Comparison of ENCODE assay signal across 7 mouse cellular contexts in the genomic region with DNA sequence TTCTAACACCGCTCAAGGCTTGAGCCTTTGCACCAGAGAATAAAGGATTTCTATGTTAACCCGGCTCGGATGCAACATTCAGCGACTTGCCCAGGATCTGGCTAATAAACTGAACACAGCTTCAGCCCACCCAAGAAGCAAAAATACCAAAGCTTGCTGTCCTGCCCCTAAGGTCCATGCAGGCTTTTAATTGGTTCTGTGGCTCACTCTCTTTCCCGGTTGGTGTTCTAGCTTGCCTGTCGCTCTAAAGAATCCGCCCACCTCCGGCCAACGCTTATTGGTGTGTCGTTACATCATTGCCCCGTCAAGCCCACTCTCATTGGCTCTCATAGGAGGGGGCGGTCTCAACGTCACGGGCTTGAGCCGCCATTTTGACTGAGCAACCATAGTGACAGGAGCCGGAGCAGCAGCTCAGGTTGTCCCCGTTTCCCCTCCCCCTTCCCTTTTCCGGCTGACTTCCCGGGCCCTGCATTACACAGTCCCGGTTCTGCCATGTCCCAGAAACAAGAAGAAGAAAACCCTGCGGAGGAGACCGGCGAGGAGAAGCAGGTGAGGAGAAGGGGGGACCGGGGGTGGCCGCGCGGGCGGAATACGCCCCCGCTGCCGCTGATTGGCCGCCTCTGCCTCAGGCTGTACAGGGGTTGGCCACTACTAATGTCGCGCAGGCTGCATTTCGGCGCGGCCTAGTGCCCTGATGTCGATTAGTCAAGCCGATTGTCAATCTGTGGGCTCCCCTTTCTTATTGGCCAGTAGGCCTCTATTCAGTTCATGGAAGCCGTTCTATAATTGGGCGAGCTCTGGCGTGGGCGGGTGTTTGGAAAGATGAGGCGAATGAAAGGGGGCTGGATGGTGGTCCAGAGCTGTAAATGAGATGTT. TPM values are rescaled to one million over a fixed set of nuclear protein-coding genes. Genes with fewer than 3 reads are reported as not detected.
A peak's percentile ranks its signal among the peaks of the same experiment; 100 is the strongest.
DNase-seq lines count a peak whose midpoint lies in the region; ATAC-seq lines count a peak whose summit lies in the region.

A gene (plus strand): TSS at position 366 of the 876 bp plus-strand sequence.

- under 1% methylated on average over 44 of the region's 44 CpGs for WGBS in embryonic facial prominence, embryonic 11.5 days
- under 1% methylated on average over 44 of the region's 44 CpGs for WGBS in limb, embryonic 10.5 days
- under 1% methylated on average over 44 of the region's 44 CpGs for WGBS in midbrain, embryonic 13.5 days

- no peaks in the 10 kb centered on the region for H3K9me3 ChIP-seq in embryonic facial prominence, embryonic 11.5 days (replicated peaks; ENCODE audit: control insufficient read depth, low read length)
- no peaks in the 10 kb centered on the region for H3K9me3 ChIP-seq in limb, embryonic 10.5 days (replicated peaks)
- no peaks in the 10 kb centered on the region for H3K9me3 ChIP-seq in midbrain, embryonic 13.5 days

- H3K9ac ChIP-seq in embryonic facial prominence, embryonic 11.5 days (replicated peaks; ENCODE audit: low read length) = peak within 1 kb of the TSS; percentile 67
- peak within 1 kb of the TSS; percentile 66 for H3K9ac ChIP-seq in midbrain, embryonic 13.5 days (replicated peaks)

- H3K4me1 ChIP-seq in embryonic facial prominence, embryonic 11.5 days (ENCODE audit: control insufficient read depth, insufficient read depth, low read length) = no peaks in the 10 kb centered on the region; the same call in 1 of the 2 replicates
- peaks cover 23% of the 10 kb centered on the region for H3K4me1 ChIP-seq in limb, embryonic 10.5 days
- H3K4me1 ChIP-seq in midbrain, embryonic 13.5 days (replicated peaks) = peaks cover 29% of the 10 kb centered on the region

- no peaks in the 10 kb centered on the region for H3K27me3 ChIP-seq in embryonic facial prominence, embryonic 11.5 days (ENCODE audit: control insufficient read depth, insufficient read depth, low read length)
- H3K27me3 ChIP-seq in limb, embryonic 10.5 days (ENCODE audit: low read depth, poor library complexity, severe bottlenecking) = no peaks in the 10 kb centered on the region
- H3K27me3 ChIP-seq in midbrain, embryonic 13.5 days = no peaks in the 10 kb centered on the region

- peak; percentile 99 for ATAC-seq in embryonic facial prominence, embryonic 11.5 days (replicated peaks; ENCODE audit: insufficient number of reproducible peaks, low FRiP score, low TSS enrichment, low read depth)
- ATAC-seq in granulocyte monocyte progenitor cell, adult 5-6 weeks (replicated peaks; ENCODE audit: poor library complexity, severe bottlenecking) = peak; percentile 94
- ATAC-seq in midbrain, embryonic 13.5 days = peak; percentile 99

- peaks cover 8% of the 10 kb centered on the region for H3K36me3 ChIP-seq in embryonic facial prominence, embryonic 11.5 days (replicated peaks; ENCODE audit: control insufficient read depth, insufficient read depth, low read depth, low read length)
- H3K36me3 ChIP-seq in limb, embryonic 10.5 days = peaks cover 43% of the 10 kb centered on the region
- peaks cover 42% of the 10 kb centered on the region for H3K36me3 ChIP-seq in midbrain, embryonic 13.5 days

- peak within 1 kb of the TSS; percentile 62; the same call in 1 of the 2 replicates for H3K27ac ChIP-seq in embryonic facial prominence, embryonic 11.5 days (replicated peaks; ENCODE audit: low read depth, low read length)
- H3K27ac ChIP-seq in limb, embryonic 10.5 days = peak within 1 kb of the TSS; percentile 92
- H3K27ac ChIP-seq in midbrain, embryonic 13.5 days = peak within 1 kb of the TSS; percentile 87

- H3K4me3 ChIP-seq in embryonic facial prominence, embryonic 11.5 days (ENCODE audit: low read depth, low read length) = peak within 1 kb of the TSS; percentile 62
- peak within 1 kb of the TSS; percentile 71 for H3K4me3 ChIP-seq in limb, embryonic 10.5 days
- H3K4me3 ChIP-seq in midbrain, embryonic 13.5 days (replicated peaks) = peak within 1 kb of the TSS; percentile 61

- H3K4me2 ChIP-seq in embryonic facial prominence, embryonic 11.5 days (ENCODE audit: low read depth, low read length) = peak within 1 kb of the TSS; percentile 48
- H3K4me2 ChIP-seq in midbrain, embryonic 13.5 days (replicated peaks) = peak within 1 kb of the TSS; percentile 74

- DNase-seq in adrenal gland, postnatal 14 days = peak; percentile 98
- peak; percentile 100 for DNase-seq in embryonic facial prominence, embryonic 11.5 days (ENCODE audit: low spot score)
- peak; percentile 99 for DNase-seq in kidney, adult 11 months
- DNase-seq in limb, embryonic 10.5 days (ENCODE audit: low spot score) = peak; percentile 93
- DNase-seq in spleen, adult 12 weeks (ENCODE audit: low spot score) = peak; percentile 97

RNA-seq across cellular contexts. Expression of the gene that starts here (rescaled TPM):
- 72.6 and 74.5 TPM in 2 replicates for total RNA-seq in adrenal gland, postnatal 14 days (2021)
- polyA plus RNA-seq in embryonic facial prominence, embryonic 11.5 days (2014; fragmentation: Nextera tagmentation; extraction: Ambion mirVana) = 69.7 and 79.4 TPM in 2 replicates
- 44.2 and 44.3 TPM in 2 replicates for total RNA-seq in granulocyte monocyte progenitor cell, adult 5-6 weeks (2014; fragmentation: Nextera tagmentation)
- total RNA-seq in granulocyte monocyte progenitor cell, adult 5-6 weeks (2017) = 47.7 and 63.0 TPM in 2 replicates
- polyA plus RNA-seq in limb, embryonic 10.5 days (2016; fragmentation: Nextera tagmentation; extraction: Ambion mirVana) = 74.6 and 88.2 TPM in 2 replicates
- 116 TPM in 2 replicates for polyA plus RNA-seq in midbrain, embryonic 13.5 days (2015; fragmentation: Nextera tagmentation; extraction: Ambion mirVana)

Comparison
In these comparisons a context has a peak if more than half of its experiments do, and no peak if none do; other contexts are left out.
1. Peak in every context shown above with its lines: DNase-seq, ATAC-seq, H3K4me3 ChIP-seq and H3K27ac ChIP-seq.